Mouse (Mus musculus) heart, postnatal 14 days (tissue): ENCODE data around the gene Cnnm2. TPM values are rescaled to one million over a fixed set of nuclear protein-coding genes. Genes with fewer than 3 reads are reported as not detected.

Experiments
- DNase-seq, 2 experiments: peaks; one replicate each; pipeline ENCODE4 v3.0.0; 2021 to 2022
- intact Hi-C: fragments of 180-260 bp; cut with DNase I; formaldehyde crosslinking; loops from one replicate; pipeline ENCODE4 v1.15.1; 2025
- total RNA-seq, 2 experiments: library from RNA; stranded (reverse); gene quantifications; 2 replicates each; pipeline ENCODE4 v1.2.3; 2021

Gene Cnnm2
- total RNA-seq, 2 experiments from 2014 or later, result 6.4 to 7.2 TPM

- no peak for DNase-seq
- intact Hi-C loops, result loop anchor here (5.0 kb wide), 1 partner anchor 44 kb away; no protein-coding TSS in a partner anchor
Measured at GRCm38 (mm10) chr19:46836085-46836484, 74.7 kb downstream of the Cnnm2 start.

GRCm38 (mm10) chr19:46837290-46838079 is 76.1 kb downstream of the Cnnm2 start:
- intact Hi-C loops, result loop anchor here (5.0 kb wide), 1 partner anchor 45 kb away; no protein-coding TSS in a partner anchor
- no peak for DNase-seq

GRCm38 (mm10) chr19:46841016-46841415 is 79.6 kb downstream of the Cnnm2 start:
- no peak for DNase-seq
- intact Hi-C loops, result no loop called here

- intact Hi-C loops, result no loop called here
Measured at GRCm38 (mm10) chr19:46843030-46843429, 81.6 kb downstream of the Cnnm2 start.

GRCm38 (mm10) chr19:46846056-46846455 is 84.7 kb downstream of the Cnnm2 start:
- intact Hi-C loops, result no loop called here
- DNase-seq, result no peak

More at GRCm38 (mm10) chr19:46843030-46843429, 81.6 kb downstream of the Cnnm2 start:
- no peak for DNase-seq

GRCm38 (mm10) chr19:46846459-46846858 is 85.1 kb downstream of the Cnnm2 start:
- intact Hi-C loops, result no loop called here
- peak in 1 of 2 experiments; percentile 30 for DNase-seq

- intact Hi-C loops, result no loop called here
- DNase-seq, result no peak
Measured at GRCm38 (mm10) chr19:46848381-46849268, 87.2 kb downstream of the Cnnm2 start.

- DNase-seq, result no peak
- intact Hi-C loops, result no loop called here
Measured at GRCm38 (mm10) chr19:46849443-46849997, 88.1 kb downstream of the Cnnm2 start.

- intact Hi-C loops, result no loop called here
- no peak for DNase-seq
Measured at GRCm38 (mm10) chr19:46856232-46856631, 94.8 kb downstream of the Cnnm2 start.

GRCm38 (mm10) chr19:46856780-46857179 is 95.4 kb downstream of the Cnnm2 start:
- intact Hi-C loops, result no loop called here
- no peak for DNase-seq

GRCm38 (mm10) chr19:46857277-46857989 is 96.0 kb downstream of the Cnnm2 start:
- DNase-seq, result peak in 1 of 2 experiments; percentile 25
- intact Hi-C loops, result no loop called here

- intact Hi-C loops, result no loop called here
- no peak for DNase-seq
Measured at GRCm38 (mm10) chr19:46858200-46858599, 96.8 kb downstream of the Cnnm2 start.

GRCm38 (mm10) chr19:46862556-46862955 is 101.2 kb downstream of the Cnnm2 start:
- intact Hi-C loops, result no loop called here
- DNase-seq, result no peak

- no peak for DNase-seq
- intact Hi-C loops, result no loop called here
Measured at GRCm38 (mm10) chr19:46863236-46863927, 102.0 kb downstream of the Cnnm2 start.

- no peak for DNase-seq
- intact Hi-C loops, result no loop called here
Measured at GRCm38 (mm10) chr19:46864079-46864478, 102.7 kb downstream of the Cnnm2 start.

- intact Hi-C loops, result no loop called here
- DNase-seq, result no peak
Measured at GRCm38 (mm10) chr19:46864731-46865331, 103.4 kb downstream of the Cnnm2 start.

GRCm38 (mm10) chr19:46865381-46865780 is 104.0 kb downstream of the Cnnm2 start:
- intact Hi-C loops, result no loop called here
- DNase-seq, result no peak

GRCm38 (mm10) chr19:46869049-46869448 is 107.7 kb downstream of the Cnnm2 start:
- intact Hi-C loops, result loop anchor here (1.0 kb wide), 1 partner anchor 109 kb away; no protein-coding TSS in a partner anchor
- DNase-seq, result no peak

GRCm38 (mm10) chr19:46869526-46869925 is 108.1 kb downstream of the Cnnm2 start:
- DNase-seq, result peak; percentile 84 to 87
- intact Hi-C loops, result loop anchor here (1.0 kb wide), 1 partner anchor 109 kb away; no protein-coding TSS in a partner anchor
